Mouse (Mus musculus) induced T-regulatory cell, adult 2 months (primary cell): ENCODE data around the gene Uvrag.
"Not testable (repeated sequence)": the region's sequence is repeated elsewhere in the genome, so short reads cannot be mapped to it uniquely, and the experiment has no call there.

Experiments
- DNase-seq: peaks from one replicate; pipeline ENCODE4 v3.0.0-alpha.2; 2012; ENCODE audit warnings: low read depth

Uvrag gene

DNA sequence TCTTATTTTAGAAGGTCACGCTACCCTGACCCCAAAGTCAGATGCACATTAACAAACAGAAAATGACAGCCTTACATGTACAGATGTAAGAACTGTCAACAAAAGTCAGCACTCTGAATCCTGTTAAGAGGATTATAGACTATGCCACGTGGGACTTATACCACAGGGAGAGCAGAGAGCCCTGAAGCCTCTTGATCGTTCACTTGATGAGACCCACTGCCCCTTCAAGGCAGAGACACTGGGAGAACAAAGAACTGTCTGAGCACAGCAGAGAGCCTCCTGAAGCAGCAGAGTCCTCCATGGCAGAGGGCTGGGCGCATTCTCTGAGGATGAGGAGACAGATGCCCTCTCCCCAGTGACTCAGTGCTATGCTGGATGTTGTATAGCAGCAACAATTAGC lies 166.4 kb downstream of the Uvrag start:
- DNase-seq: no peak

- no peak for DNase-seq
These were observed 170.2 kb downstream of the Uvrag start for GRCm38 (mm10) chr7:98970721-98971120.

GRCm38 (mm10) chr7:98968741-98969395 lies 172.1 kb downstream of the Uvrag start:
- no peak for DNase-seq

GRCm38 (mm10) chr7:98968082-98968674 lies 172.8 kb downstream of the Uvrag start:
- peak; percentile 43 for DNase-seq

- DNase-seq: no peak
These were observed 173.3 kb downstream of the Uvrag start for GRCm38 (mm10) chr7:98967672-98968071.

GRCm38 (mm10) chr7:98963581-98963980 lies 177.4 kb downstream of the Uvrag start:
- not testable (repeated sequence) for DNase-seq

DNA sequence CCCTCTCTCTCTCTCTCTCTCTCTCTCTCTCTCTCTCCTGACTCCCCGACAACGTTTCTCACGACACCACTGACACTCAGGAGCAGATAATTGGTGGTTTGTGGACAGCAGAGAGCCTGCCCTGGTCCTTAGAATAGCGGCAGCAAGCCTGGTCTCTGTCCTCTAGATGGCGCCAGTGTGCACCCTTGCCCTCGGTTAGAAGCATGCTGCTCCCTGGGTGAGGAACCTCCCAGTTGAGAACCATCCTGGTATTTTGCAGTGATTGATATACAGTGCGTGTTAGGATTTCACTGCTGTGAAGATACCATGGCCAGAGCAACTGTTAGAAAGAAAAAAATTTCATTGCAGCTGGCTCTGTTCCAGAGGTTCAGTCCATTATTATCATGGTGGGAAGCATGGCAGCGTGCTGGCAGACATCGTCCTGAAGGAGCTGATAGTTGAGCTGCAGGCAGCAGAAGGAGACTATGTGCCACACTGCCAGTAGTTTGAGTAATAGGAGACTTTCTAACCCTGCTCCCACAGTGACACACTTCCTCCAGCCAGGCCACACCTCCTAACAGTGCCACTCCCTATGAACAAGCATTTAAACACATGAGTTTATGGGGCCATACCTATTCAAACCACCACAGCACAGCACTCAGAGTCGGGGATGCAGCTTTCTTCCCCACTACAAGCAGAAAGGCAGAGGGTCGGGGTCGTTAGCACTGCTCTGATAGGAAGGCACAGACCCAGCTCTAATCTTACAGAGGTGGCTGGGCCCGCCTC lies 178.2 kb downstream of the Uvrag start:
- peak; percentile 85 for DNase-seq

DNA sequence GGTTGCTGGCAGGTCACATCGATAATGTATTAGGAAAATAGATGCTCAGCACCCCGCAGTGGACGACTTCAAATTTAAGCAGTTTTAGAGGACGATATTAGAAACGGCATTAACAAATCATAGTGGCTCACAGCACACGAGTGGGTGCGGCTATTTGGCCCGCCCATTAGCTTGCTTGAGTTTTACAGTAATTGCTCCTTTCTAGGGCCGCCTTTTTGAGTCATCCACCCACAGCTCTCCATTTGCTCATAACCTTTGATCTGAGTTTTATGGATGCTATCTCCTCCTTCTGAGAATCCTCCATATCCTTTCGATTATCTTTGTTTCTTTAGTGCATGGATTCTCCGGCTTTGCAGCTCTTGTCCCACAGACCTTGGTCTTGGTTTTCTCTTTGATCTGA lies 178.9 kb downstream of the Uvrag start:
- no peak for DNase-seq

DNA sequence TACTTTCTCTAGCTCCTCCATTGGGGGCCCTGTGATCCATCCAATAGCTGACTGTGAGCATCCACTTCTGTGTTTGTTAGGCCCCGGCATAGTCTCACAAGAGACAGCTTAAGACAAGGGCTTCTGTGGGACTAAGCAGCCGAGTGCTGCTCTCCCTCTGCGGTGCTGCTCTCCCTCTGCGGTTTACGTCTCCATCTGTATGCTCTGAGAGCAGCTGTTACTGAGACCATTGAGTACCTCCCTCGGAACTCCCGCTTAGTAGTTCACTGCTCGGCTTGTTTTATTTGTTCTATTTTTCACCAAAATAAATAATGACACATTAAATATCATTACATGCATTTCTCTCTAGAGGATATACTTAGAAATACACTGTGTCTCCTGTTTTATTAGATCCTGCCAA lies 180.7 kb downstream of the Uvrag start:
- no peak for DNase-seq

DNA sequence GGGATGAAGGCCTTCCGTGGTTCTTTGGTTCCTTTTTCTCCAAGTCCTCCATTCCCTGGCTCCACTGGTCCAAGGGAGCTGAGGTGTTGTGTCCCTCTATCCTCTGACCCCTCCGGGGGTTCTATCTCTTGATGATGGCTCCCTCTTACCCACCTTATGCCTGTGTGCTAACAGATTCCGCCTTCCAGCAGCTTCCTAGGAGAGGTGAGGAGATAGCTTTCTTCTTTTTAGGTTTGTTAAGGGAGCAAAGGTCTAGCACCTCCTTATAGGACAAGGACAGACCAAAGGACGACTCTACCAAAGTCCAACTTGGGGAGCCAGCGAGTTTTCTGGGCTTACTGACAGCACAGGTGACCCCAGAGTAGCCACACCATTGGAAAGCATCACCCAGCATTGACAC lies 181.7 kb downstream of the Uvrag start:
- no peak for DNase-seq

- DNase-seq: no peak
These were observed 182.8 kb downstream of the Uvrag start for GRCm38 (mm10) chr7:98958172-98958571.

DNA sequence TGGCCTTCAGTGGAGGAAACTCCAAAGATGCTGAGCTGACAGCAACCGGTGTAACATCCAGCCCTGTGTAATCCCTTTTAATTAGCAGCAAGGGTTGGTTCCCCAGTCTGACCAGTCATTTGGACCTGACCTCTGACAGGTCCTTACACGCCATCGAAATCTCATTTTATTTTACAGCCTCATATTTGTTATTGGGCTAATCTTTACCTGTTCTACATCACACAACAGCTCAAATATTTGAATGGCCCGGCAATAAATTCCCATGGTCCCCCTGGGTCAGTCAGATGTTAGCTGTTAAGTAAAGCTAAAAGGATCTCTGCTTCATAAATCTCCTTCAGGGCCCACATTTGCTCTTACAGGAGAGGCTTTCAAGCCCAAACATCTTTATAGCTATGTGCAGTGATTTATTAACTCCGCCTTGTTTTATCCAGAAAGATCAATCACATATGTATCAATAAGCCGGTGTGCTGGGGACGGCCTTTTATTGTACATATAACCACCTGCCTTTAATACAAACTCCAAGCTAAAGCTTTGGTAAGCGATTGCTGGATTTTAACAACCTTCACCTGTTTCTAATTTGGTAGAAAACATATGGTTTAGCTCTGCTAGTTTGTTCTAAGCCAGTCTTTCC lies 183.7 kb downstream of the Uvrag start:
- no peak for DNase-seq

GRCm38 (mm10) chr7:98956609-98957008 lies 184.3 kb downstream of the Uvrag start:
- DNase-seq: no peak

GRCm38 (mm10) chr7:98953649-98954048 lies 187.3 kb downstream of the Uvrag start:
- no peak for DNase-seq

DNA sequence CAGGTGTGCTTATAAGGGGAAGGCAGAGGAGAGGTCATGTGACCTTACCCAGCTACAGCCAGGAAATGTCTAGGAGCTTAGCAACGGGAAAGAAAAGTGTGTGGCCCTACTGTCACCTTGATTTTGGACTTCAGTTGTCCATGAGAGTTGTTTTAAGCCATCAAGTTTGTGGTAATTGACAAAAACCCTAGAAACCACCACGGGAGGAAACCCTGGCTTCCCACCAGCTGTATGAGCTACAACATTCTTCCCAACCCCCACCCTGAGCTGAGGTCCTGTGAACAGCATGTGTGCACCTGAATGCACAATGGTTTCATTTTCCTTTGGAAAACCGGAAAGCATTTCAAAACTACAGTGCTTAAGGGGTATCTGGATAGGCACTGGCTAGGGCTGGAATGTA lies 196.0 kb downstream of the Uvrag start:
- DNase-seq: no peak

DNA sequence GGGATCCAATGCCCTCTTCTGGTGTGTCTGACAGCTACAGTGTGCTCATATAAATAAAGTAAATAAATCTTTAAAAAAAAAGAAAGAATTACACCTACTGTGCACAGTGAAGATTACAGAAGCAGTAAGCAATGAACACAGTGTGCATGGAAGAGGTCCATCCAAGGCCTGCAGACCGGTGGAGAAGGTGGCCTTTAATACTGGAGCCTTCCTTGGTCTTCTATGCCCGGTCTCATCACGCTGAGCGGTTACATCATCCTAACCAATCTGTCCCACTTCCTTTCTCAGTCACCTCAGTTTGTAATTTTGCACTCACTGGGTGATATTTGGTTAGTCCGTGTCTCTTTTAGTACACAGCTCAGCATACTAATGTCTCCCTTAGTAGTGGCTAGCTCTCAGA lies 197.3 kb downstream of the Uvrag start:
- no peak for DNase-seq

DNA sequence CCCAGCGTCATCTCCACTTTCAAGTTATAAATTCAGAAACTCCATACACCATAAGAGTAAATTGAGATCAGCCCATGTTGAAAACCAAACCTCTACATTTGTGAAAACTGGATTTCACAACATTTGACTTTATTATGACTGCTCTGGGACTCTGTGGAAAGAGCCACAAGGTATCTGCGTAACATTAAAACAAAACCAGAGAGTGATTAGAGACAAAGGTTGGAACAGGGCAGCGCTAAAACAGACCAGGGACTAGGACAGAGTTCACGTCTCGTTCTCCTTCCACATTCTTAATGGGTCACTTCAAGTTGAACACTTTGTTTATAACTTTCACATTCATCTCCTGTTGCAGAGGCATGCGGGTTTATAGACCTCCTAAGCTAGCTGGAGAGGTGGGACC lies 198.2 kb downstream of the Uvrag start:
- no peak for DNase-seq

DNA sequence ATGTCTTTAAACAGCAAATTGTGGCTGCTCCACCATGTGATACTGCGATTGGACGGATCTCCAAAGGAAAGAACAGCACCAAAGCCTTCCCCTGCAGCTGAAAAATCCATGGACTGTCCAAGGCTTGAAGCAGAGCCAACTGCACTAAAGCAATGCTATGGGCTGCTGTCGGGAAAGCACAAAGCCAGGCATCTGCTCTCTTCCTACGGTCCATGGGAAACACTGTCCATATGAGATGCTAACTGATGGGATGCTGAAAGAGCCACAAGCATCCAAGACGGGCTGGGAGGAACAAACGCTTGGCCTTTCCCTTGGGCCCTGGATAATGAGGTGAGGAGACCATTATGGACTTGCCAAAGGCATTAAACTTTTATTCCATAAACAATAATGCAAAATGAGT lies 201.7 kb downstream of the Uvrag start:
- DNase-seq: no peak

GRCm38 (mm10) chr7:98938621-98939020 lies 202.3 kb downstream of the Uvrag start:
- DNase-seq: no peak

- DNase-seq: no peak
These were observed 203.7 kb downstream of the Uvrag start for GRCm38 (mm10) chr7:98937079-98937813.

DNA sequence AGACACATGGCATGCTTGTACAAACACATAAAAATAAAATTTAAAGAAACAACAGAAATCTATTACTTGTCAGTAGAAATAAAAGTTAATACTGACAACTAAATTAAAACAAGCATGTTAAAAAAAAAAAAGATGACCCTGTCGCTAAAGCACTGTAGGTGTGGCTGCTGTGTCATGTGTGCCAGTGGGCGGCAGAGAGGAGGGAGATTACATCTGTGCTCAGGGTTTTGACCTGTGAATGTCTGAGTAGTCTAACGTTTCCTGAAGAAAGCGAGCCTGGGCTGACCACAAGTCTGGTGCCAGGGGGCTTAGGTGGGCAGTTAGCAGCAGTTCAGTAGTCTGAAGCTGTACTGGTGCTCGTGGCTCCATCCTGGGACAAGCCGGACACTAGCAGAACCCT lies 205.2 kb downstream of the Uvrag start:
- DNase-seq: no peak

GRCm38 (mm10) chr7:98935193-98935592 lies 205.7 kb downstream of the Uvrag start:
- no peak for DNase-seq
